Mouse (Mus musculus) hindbrain, embryonic 15.5 days (tissue): ENCODE results near the gene Pik3c2b. TPM values are rescaled to one million over a fixed set of nuclear protein-coding genes. Genes with fewer than 3 reads are reported as not detected.

ENCODE experiments used
- ATAC-seq: fragments of 200-750 bp; cut with Nextera tagmentation; 2 replicates; pipeline ENCODE4 v1.8.0; 2017; ENCODE audit warnings: low read depth, moderate number of reproducible peaks, moderate TSS enrichment; ENCODE audit not compliant: low FRiP score
- H3K27ac ChIP-seq: fragments of 300-500 bp; sonication (generic); replicated peaks from 2 replicates; pipeline ENCODE4 v1.5.1; 2015; ENCODE audit warnings: mild to moderate bottlenecking, inconsistent platforms
- H3K27me3 ChIP-seq: fragments of 300-500 bp; sonication (generic); 2 replicates; pipeline ENCODE4 v1.6.1; 2015; ENCODE audit warnings: control low read depth, inconsistent platforms
- H3K36me3 ChIP-seq: fragments of 300-500 bp; sonication (generic); 2 replicates; pipeline ENCODE4 v1.6.1; 2015; ENCODE audit warnings: control low read depth, inconsistent platforms
- H3K4me1 ChIP-seq: fragments of 300-500 bp; sonication (generic); replicated peaks from 2 replicates; pipeline ENCODE4 v1.6.1; 2015; ENCODE audit warnings: control low read depth, inconsistent platforms
- H3K4me2 ChIP-seq: fragments of 300-500 bp; sonication (generic); 2 replicates; pipeline ENCODE4 v1.6.1; 2015; ENCODE audit warnings: moderate library complexity, mild to moderate bottlenecking, inconsistent platforms
- H3K4me3 ChIP-seq: fragments of 300-500 bp; sonication (generic); 2 replicates; pipeline ENCODE4 v1.5.1; 2015; ENCODE audit warnings: mild to moderate bottlenecking, inconsistent platforms
- H3K9ac ChIP-seq: fragments of 300-500 bp; sonication (generic); 2 replicates; pipeline ENCODE4 v1.6.1; 2015; ENCODE audit warnings: inconsistent platforms
- H3K9me3 ChIP-seq: fragments of 300-500 bp; sonication (generic); 2 replicates; pipeline ENCODE4 v1.6.1; 2016; ENCODE audit warnings: control low read depth, inconsistent platforms
- WGBS: fragments of 180-500 bp; shearing (Covaris S2); methylation state at CpG from one replicate; pipeline ENCODE4 v1.1.7; 2015; 5-methylcytosine and 5-hydroxymethylcytosine counted together
- polyA plus RNA-seq: library from polyadenylated mRNA; unstranded; fragments of >200 nt; fragmentation: Nextera tagmentation; extraction: Ambion mirVana; gene quantifications from 2 replicates; pipeline ENCODE4 v1.2.1, GENCODE M21; 2015

The Pik3c2b gene
- polyA plus RNA-seq, 1 experiment from 2014 or later: 13.3 TPM

DNA sequence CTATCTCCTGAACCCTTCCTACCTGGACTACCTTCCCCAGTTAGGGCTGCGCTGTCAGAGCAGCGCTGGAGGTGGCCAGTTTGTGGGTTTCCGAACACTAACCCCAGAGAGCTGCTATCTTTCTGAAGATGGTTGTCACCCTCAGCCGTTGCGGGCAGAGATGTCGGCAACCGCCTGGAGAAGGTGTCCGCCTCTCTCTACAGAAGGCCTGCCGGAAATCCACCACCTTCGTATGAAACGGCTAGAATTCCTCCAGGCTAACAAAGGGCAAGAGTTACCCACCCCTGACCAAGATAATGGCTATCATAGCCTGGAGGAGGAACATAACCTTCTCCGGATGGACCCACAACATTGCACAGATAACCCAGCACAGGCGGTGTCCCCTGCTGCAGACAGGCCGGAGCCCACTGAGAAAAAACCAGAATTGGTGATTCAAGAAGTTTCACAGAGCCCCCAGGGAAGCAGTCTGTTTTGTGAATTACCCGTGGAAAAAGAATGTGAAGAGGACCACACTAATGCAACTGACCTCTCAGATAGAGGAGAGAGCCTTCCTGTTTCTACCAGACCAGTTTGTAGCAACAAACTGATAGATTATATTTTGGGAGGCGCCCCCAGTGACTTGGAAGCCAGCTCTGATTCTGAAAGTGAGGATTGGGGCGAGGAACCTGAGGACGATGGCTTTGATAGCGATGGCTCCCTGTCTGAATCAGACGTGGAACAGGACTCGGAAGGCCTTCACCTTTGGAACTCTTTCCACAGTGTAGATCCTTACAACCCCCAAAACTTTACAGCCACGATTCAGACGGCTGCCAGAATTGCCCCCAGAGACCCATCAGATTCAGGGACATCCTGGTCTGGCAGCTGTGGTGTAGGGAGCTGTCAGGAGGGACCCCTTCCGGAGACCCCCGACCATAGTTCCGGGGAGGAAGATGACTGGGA, 87.2 kb downstream of the Pik3c2b start:
- Histone ChIP-seq H3K9ac (peak overlapping the region; percentile 87), H3K4me3 (peak overlapping the region; percentile 82), H3K27me3 (no peaks in the 10 kb centered on the region), H3K4me1 (peaks cover 53% of the 10 kb centered on the region), H3K36me3 (peaks cover 11% of the 10 kb centered on the region), H3K9me3 (no peaks in the 10 kb centered on the region), H3K27ac (no peak overlapping the region), H3K4me2 (peak overlapping the region; percentile 79)
- 10% methylated on average over 26 of the region's 26 CpGs for WGBS
- no peak for ATAC-seq

DNA sequence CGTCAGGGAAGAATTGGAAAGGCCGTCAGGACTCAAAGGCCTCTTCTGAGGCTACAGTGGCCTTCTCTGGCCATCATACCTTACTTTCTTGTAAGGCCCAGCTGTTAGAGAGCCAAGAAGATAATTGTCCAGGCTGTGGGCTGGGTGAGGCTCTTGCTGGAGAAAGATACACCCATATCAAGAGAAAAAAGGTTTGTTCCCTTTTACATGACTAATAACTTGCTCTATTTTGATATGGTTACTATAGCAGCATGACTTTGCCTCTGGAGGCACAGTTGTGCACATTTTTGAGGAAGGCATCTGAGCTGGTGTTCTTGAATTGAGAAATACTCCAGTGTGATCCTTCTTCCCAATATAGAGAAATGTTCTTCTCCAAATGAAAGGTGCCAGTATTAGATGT, 88.0 kb downstream of the Pik3c2b start:
- Histone ChIP-seq H3K27ac (no peak overlapping the region), H3K4me3 (peak overlapping the region; percentile 82), H3K27me3 (no peaks in the 10 kb centered on the region), H3K4me2 (peak overlapping the region; percentile 79), H3K9me3 (no peaks in the 10 kb centered on the region), H3K36me3 (peaks cover 17% of the 10 kb centered on the region), H3K9ac (peak overlapping the region; percentile 87), H3K4me1 (peaks cover 53% of the 10 kb centered on the region)
- no peak for ATAC-seq
- WGBS: 11% methylated on average over 2 of the region's 2 CpGs

DNA sequence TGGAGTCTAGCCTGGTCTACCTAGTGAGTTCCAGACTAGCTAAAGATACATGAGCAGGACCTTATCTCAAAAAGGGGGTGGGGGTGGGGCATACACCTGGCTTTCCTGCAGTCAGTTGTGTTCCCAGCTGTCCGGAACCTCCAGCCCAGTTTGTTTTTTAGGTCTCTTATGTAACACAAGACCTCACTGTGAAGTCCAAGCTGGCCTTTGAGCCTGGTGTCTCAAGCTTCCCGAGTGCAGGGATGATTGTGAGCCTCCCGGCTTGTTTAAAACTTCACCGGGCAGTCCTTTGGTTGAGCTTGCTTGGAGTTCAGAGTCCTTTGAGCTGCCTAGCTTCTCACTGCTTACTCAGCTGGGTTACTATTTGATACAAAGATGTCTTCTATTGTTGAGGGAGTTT, 88.6 kb downstream of the Pik3c2b start:
- ATAC-seq: no peak
- Histone ChIP-seq H3K4me3 (peak overlapping the region; percentile 82), H3K27ac (no peak overlapping the region), H3K27me3 (no peaks in the 10 kb centered on the region), H3K9me3 (no peaks in the 10 kb centered on the region), H3K4me2 (peak overlapping the region; percentile 79), H3K4me1 (peaks cover 53% of the 10 kb centered on the region), H3K36me3 (peaks cover 24% of the 10 kb centered on the region), H3K9ac (peak overlapping the region; percentile 87)
- WGBS: 14% methylated on average over 4 of the region's 4 CpGs

DNA sequence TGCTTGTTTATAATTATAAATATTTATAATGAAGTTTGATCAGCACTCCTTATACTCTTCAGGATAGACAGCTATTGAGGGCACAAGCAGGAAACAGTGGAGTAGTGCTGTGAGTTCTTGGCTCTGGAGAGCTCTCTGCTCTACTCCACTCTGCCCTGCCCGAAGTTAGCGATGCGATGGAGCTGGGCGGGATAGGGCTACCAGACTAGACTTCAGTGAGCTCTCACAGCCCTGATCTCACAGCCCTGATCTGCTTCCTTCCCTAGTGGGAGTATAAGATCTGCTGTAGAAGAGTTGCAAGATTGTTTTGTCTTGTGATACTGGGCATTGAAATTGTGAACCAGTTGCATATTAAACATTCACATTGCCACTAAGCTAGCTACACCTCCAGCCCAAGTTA, 89.4 kb downstream of the Pik3c2b start:
- Histone ChIP-seq H3K4me2 (peak overlapping the region; percentile 79), H3K9me3 (no peaks in the 10 kb centered on the region), H3K27me3 (no peaks in the 10 kb centered on the region), H3K4me3 (peak overlapping the region; percentile 82), H3K27ac (no peak overlapping the region), H3K4me1 (peaks cover 48% of the 10 kb centered on the region), H3K36me3 (peaks cover 27% of the 10 kb centered on the region), H3K9ac (peak overlapping the region; percentile 23; the same call in 1 of the 2 replicates)
- no peak for ATAC-seq
- WGBS: 38% methylated on average over 4 of the region's 4 CpGs

DNA sequence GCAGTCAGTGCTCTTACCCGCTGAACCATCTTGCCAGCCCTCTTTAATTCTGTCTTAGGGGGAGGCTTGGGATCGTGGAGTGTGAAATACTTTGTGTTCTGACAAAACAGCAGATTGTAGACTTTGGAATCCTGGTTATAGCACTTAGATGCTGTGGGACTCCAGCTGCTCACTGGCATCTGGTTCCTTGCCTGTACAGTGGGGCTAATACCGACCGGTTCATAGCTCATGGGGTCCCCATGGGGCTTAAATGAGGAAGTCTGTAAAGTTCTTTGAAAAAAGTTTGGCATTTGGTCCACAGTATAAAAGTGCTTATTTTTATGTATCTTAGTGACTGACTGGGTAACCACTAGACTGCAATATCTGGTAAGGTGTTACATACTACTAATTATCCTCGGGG, 90.3 kb downstream of the Pik3c2b start:
- Histone ChIP-seq H3K4me2 (peak overlapping the region; percentile 79), H3K4me1 (peaks cover 40% of the 10 kb centered on the region), H3K27ac (no peak overlapping the region), H3K36me3 (peaks cover 37% of the 10 kb centered on the region), H3K27me3 (no peaks in the 10 kb centered on the region), H3K4me3 (peak overlapping the region; percentile 14), H3K9me3 (no peaks in the 10 kb centered on the region), H3K9ac (no peak overlapping the region)
- no peak for ATAC-seq
- 61% methylated on average over 5 of the region's 5 CpGs for WGBS

DNA sequence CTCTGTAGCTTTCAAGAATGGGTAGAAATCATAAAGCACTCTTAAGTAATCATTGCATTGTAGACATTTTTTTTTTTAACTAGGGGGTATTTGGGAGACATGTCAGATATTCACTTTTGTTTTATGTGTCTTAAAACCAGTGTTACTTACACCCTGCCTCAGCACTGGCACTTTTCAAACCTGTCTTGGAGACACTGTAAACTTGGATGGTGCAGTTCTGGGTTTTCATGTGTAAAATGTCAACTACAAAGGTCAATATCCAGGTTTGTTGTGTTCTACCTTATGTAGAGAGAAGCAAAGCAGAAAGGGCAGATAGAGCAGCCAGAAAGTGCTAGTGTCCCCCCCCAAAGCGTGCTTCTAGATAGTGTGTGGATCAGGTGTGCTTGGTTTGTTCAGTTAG, 92.9 kb downstream of the Pik3c2b start:
- no peak overlapping the region for H3K4me2 ChIP-seq
- H3K27me3 ChIP-seq: no peaks in the 10 kb centered on the region
- no peak for ATAC-seq
- 97% methylated on average over 1 of the region's 1 CpGs for WGBS
- H3K27ac ChIP-seq: no peak overlapping the region
- no peaks in the 10 kb centered on the region for H3K9me3 ChIP-seq
- peaks cover 43% of the 10 kb centered on the region for H3K36me3 ChIP-seq
- peaks cover 29% of the 10 kb centered on the region for H3K4me1 ChIP-seq
- no peak overlapping the region for H3K9ac ChIP-seq
- no peak overlapping the region for H3K4me3 ChIP-seq

DNA sequence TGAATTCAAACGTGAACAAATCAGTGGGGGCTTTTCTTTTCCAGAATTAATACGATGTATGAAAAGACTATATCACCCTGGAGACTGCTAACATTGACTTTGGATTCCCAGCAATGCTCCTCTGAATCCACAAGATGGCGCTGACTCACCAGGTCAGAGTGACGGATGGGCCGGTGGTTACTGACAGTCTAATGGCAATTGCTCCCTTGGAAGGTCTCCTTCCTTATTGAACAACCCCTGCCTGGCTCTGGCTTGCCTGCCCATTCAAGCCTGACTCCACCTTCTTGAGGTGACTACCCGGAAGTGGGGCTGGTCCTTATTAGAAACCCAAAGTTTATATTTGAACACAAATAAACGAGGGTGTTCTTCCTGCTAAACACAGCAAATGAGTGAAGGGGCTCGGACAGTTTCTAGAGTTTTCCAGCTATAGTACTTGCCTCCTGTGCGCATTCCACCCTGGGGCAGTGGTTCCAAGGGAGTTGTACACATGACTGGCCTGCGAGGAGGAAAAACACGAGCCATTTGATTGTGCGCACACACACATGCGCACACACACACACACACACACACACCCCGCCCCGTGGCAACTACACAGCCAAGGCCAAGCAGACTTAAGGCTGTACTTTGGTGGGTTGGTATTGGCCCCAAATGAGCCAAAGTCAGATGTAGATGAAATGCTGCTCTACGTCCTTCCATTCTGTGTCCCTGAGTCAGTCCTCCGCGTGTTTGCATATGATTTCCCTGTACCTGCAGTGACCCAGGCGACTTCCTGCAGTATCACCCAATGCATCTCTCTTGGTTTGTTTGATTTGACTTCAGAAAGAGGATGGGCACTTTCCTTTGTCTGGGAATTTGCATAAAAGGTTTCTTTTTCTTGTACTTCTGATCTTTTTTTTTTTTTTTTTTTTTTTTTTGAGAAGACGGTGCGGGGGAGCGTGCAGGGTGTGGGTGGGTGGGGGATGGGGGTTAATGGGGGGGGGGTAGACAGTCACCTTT, 100.8 kb downstream of the Pik3c2b start:
- Histone ChIP-seq H3K27ac (no peak overlapping the region), H3K4me3 (no peak overlapping the region), H3K9me3 (no peaks in the 10 kb centered on the region), H3K27me3 (no peaks in the 10 kb centered on the region), H3K36me3 (peaks cover 1% of the 10 kb centered on the region; the same call in 1 of the 2 replicates), H3K4me1 (no peaks in the 10 kb centered on the region; the same call in 1 of the 2 replicates), H3K9ac (no peak overlapping the region), H3K4me2 (no peak overlapping the region)
- ATAC-seq: peak; percentile 59
- WGBS: 65% methylated on average over 22 of the region's 22 CpGs

DNA sequence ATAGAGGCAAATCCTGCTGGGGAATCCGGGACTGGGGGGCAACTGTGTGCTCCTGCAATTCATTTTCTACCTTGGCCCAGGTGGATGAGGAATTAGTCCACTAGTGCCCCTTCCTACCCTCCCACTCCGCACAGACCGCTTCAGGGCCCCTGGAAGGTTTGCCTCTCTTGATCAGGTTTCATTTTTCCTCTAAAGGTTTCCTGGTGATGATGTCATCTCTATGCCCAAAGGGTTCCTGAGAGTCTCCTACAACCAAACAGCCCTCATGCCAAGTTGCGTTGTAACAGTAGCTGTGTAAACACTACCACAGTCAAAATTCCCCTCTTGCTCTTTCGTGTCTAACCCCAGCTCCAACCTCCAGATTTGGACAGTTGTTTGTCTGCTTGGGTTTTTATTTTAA, 101.9 kb downstream of the Pik3c2b start:
- Histone ChIP-seq H3K27ac (no peak overlapping the region), H3K36me3 (no peaks in the 10 kb centered on the region), H3K27me3 (no peaks in the 10 kb centered on the region), H3K4me3 (no peak overlapping the region), H3K9ac (no peak overlapping the region), H3K9me3 (no peaks in the 10 kb centered on the region), H3K4me2 (no peak overlapping the region), H3K4me1 (no peaks in the 10 kb centered on the region; the same call in 1 of the 2 replicates)
- WGBS: 88% methylated on average over 5 of the region's 5 CpGs
- no peak for ATAC-seq

DNA sequence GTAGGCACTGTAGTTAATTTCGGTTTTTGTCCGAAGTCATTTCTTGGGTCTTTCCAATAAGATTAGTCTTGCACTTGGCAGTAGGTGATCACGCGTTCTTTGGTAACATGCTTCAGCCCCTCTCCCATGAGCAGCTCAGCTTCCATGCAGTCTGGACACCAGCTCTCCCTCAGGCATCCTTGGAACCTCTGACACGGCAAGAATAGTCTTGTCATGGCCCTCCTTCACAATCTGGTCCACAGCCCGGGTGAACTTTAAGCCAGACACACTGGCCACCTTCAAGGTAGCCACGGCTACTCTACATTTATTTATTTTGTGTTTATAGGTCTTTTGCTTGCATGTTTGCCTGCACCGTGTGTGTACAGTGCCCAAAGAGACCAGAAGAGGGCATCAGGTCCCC, 102.7 kb downstream of the Pik3c2b start:
- H3K36me3 ChIP-seq: no peaks in the 10 kb centered on the region
- no peak overlapping the region for H3K27ac ChIP-seq
- ATAC-seq: no peak
- no peaks in the 10 kb centered on the region for H3K9me3 ChIP-seq
- no peak overlapping the region for H3K9ac ChIP-seq
- no peak overlapping the region for H3K4me3 ChIP-seq
- H3K27me3 ChIP-seq: no peaks in the 10 kb centered on the region
- WGBS: 92% methylated on average over 8 of the region's 8 CpGs
- H3K4me2 ChIP-seq: no peak overlapping the region
- no peaks in the 10 kb centered on the region; the same call in 1 of the 2 replicates for H3K4me1 ChIP-seq

DNA sequence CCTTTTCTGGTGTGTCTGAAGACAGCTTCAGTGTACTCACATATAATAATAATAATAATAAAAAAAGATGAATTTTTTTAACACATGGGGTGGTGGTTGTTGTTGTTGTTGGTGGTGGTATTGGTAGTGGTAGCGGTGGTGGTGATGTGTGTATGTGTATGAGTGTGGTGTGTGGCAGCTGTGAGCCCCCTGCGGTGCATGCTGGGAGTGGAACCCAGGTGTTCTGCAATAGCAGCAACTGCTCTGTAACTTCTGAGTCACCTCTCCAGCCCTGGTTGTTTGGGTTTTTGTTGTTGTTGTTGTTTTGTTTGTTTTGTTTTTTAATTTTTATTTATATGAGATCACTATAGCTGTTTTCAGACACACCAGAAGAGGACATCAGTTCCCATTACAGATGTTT, 105.1 kb downstream of the Pik3c2b start:
- Histone ChIP-seq H3K4me1 (no peaks in the 10 kb centered on the region; the same call in 1 of the 2 replicates), H3K9ac (no peak overlapping the region), H3K9me3 (no peaks in the 10 kb centered on the region), H3K36me3 (no peaks in the 10 kb centered on the region), H3K27me3 (no peaks in the 10 kb centered on the region), H3K4me3 (no peak overlapping the region), H3K27ac (no peak overlapping the region), H3K4me2 (no peak overlapping the region)
- ATAC-seq: no peak
- 93% methylated on average over 2 of the region's 2 CpGs for WGBS

DNA sequence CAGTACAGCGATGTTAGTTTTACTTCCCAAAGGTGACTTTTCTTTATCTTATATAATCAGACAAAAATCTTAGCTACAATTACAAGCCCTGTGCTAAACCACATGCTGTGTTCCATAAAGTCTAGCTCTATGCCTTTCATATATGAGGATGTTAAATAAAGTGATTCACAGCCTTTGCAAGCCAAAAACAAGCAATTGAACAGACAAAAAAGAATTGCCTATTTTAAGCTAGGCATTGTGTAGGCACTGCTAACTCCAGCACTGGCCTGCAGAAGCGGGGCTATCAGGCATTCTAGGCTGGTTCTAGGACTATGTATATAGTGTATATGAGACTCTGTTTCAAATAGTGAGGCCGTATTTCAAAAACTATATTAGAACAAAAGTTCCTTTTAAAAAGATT, 106.7 kb downstream of the Pik3c2b start:
- Histone ChIP-seq H3K36me3 (no peaks in the 10 kb centered on the region), H3K27ac (no peak overlapping the region), H3K27me3 (no peaks in the 10 kb centered on the region), H3K4me2 (no peak overlapping the region), H3K4me1 (no peaks in the 10 kb centered on the region), H3K4me3 (no peak overlapping the region), H3K9ac (no peak overlapping the region), H3K9me3 (no peaks in the 10 kb centered on the region)
- ATAC-seq: no peak
- 94% methylated on average over 3 of the region's 3 CpGs for WGBS

DNA sequence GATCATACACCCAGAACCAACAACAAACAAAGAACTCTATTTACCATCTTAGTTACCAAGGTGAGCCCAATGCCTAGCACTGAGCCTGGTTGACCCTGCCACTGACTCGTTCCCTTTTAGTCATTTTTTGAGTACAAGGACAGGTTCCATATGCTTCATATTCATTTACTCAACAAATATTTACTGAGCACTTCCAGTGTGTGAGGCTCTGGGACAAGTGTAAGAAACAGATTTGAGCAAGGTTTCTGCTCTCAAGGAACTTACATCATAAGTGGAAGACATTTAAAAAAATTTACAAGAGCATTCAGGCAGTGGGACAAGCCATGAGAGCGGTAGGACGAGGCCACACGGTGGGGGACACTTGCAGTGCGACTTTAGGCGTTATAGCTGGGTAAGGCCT, 109.8 kb downstream of the Pik3c2b start:
- 83% methylated on average over 6 of the region's 6 CpGs for WGBS
- no peak for ATAC-seq
- Histone ChIP-seq H3K27ac (no peak overlapping the region), H3K9ac (no peak overlapping the region), H3K4me1 (peaks cover 9% of the 10 kb centered on the region; the same call in 1 of the 2 replicates), H3K9me3 (no peaks in the 10 kb centered on the region), H3K4me2 (no peak overlapping the region), H3K36me3 (no peaks in the 10 kb centered on the region), H3K4me3 (no peak overlapping the region), H3K27me3 (no peaks in the 10 kb centered on the region)
